Mouse (Mus musculus): ENCODE results near the gene Camta1.

Camta1 gene

GRCm38 (mm10) chr4:151128641-151129541 lies 732.8 kb downstream of the Camta1 start:
- H3K27me3 ChIP-seq (ENCODE audit: control insufficient read depth, insufficient read depth, low read length, poor library complexity, severe bottlenecking) = no peaks in the 10 kb centered on the region; the same call in 1 of the 2 replicates
- H3K36me3 ChIP-seq (ENCODE audit: control insufficient read depth, insufficient read depth, low read length, poor library complexity, severe bottlenecking) = no peaks in the 10 kb centered on the region
- no peak for DNase-seq (ENCODE audit: low read depth, low spot score)

- Histone ChIP-seq H3K27me3 (ENCODE audit: control insufficient read depth, insufficient read depth, low read length, poor library complexity, severe bottlenecking) (no peaks in the 10 kb centered on the region; the same call in 1 of the 2 replicates), H3K36me3 (ENCODE audit: control insufficient read depth, insufficient read depth, low read length, poor library complexity, severe bottlenecking) (no peaks in the 10 kb centered on the region)
- DNase-seq (ENCODE audit: low read depth, low spot score) = no peak
Observed at GRCm38 (mm10) chr4:151127636-151128548, 733.8 kb downstream of the Camta1 start.

GRCm38 (mm10) chr4:151118883-151119282 lies 742.8 kb downstream of the Camta1 start:
- DNase-seq (ENCODE audit: low read depth, low spot score) = no peak
- Histone ChIP-seq H3K36me3 (ENCODE audit: control insufficient read depth, insufficient read depth, low read length, poor library complexity, severe bottlenecking) (no peaks in the 10 kb centered on the region), H3K27me3 (ENCODE audit: control insufficient read depth, insufficient read depth, low read length, poor library complexity, severe bottlenecking) (no peaks in the 10 kb centered on the region)

GRCm38 (mm10) chr4:151114574-151114973 lies 747.1 kb downstream of the Camta1 start:
- no peaks in the 10 kb centered on the region for H3K27me3 ChIP-seq (ENCODE audit: control insufficient read depth, insufficient read depth, low read length, poor library complexity, severe bottlenecking)
- no peaks in the 10 kb centered on the region for H3K36me3 ChIP-seq (ENCODE audit: control insufficient read depth, insufficient read depth, low read length, poor library complexity, severe bottlenecking)
- DNase-seq (ENCODE audit: low read depth, low spot score) = no peak

GRCm38 (mm10) chr4:151111226-151111625 lies 750.5 kb downstream of the Camta1 start:
- no peak for DNase-seq (ENCODE audit: low read depth, low spot score)
- Histone ChIP-seq H3K36me3 (ENCODE audit: control insufficient read depth, insufficient read depth, low read length, poor library complexity, severe bottlenecking) (no peaks in the 10 kb centered on the region), H3K27me3 (ENCODE audit: control insufficient read depth, insufficient read depth, low read length, poor library complexity, severe bottlenecking) (no peaks in the 10 kb centered on the region)

GRCm38 (mm10) chr4:151108834-151109241 lies 752.8 kb downstream of the Camta1 start:
- H3K36me3 ChIP-seq (ENCODE audit: control insufficient read depth, insufficient read depth, low read length, poor library complexity, severe bottlenecking) = no peaks in the 10 kb centered on the region
- DNase-seq (ENCODE audit: low read depth, low spot score) = no peak
- no peaks in the 10 kb centered on the region for H3K27me3 ChIP-seq (ENCODE audit: control insufficient read depth, insufficient read depth, low read length, poor library complexity, severe bottlenecking)

- Histone ChIP-seq H3K36me3 (ENCODE audit: control insufficient read depth, insufficient read depth, low read length, poor library complexity, severe bottlenecking) (no peaks in the 10 kb centered on the region), H3K27me3 (ENCODE audit: control insufficient read depth, insufficient read depth, low read length, poor library complexity, severe bottlenecking) (no peaks in the 10 kb centered on the region)
- peak; percentile 80 for DNase-seq (ENCODE audit: low read depth, low spot score)
Observed at GRCm38 (mm10) chr4:151108028-151108771, 753.5 kb downstream of the Camta1 start.

- H3K36me3 ChIP-seq (ENCODE audit: control insufficient read depth, insufficient read depth, low read length, poor library complexity, severe bottlenecking) = no peaks in the 10 kb centered on the region
- no peak for DNase-seq (ENCODE audit: low read depth, low spot score)
Observed at GRCm38 (mm10) chr4:151107131-151108001, 754.3 kb downstream of the Camta1 start.

GRCm38 (mm10) chr4:151106468-151106867 lies 755.2 kb downstream of the Camta1 start:
- DNase-seq (ENCODE audit: low read depth, low spot score) = no peak
- Histone ChIP-seq H3K36me3 (ENCODE audit: control insufficient read depth, insufficient read depth, low read length, poor library complexity, severe bottlenecking) (no peaks in the 10 kb centered on the region), H3K27me3 (ENCODE audit: control insufficient read depth, insufficient read depth, low read length, poor library complexity, severe bottlenecking) (no peaks in the 10 kb centered on the region; the same call in 1 of the 2 replicates)

More at GRCm38 (mm10) chr4:151107131-151108001, 754.3 kb downstream of the Camta1 start:
- no peaks in the 10 kb centered on the region for H3K27me3 ChIP-seq (ENCODE audit: control insufficient read depth, insufficient read depth, low read length, poor library complexity, severe bottlenecking)

- no peaks in the 10 kb centered on the region for H3K36me3 ChIP-seq (ENCODE audit: control insufficient read depth, insufficient read depth, low read length, poor library complexity, severe bottlenecking)
- no peaks in the 10 kb centered on the region; the same call in 1 of the 2 replicates for H3K27me3 ChIP-seq (ENCODE audit: control insufficient read depth, insufficient read depth, low read length, poor library complexity, severe bottlenecking)
- DNase-seq (ENCODE audit: low read depth, low spot score) = no peak
Observed at GRCm38 (mm10) chr4:151105886-151106285, 755.8 kb downstream of the Camta1 start.

GRCm38 (mm10) chr4:151104147-151104546 lies 757.5 kb downstream of the Camta1 start:
- no peaks in the 10 kb centered on the region for H3K36me3 ChIP-seq (ENCODE audit: control insufficient read depth, insufficient read depth, low read length, poor library complexity, severe bottlenecking)
- DNase-seq (ENCODE audit: low read depth, low spot score) = no peak
- no peaks in the 10 kb centered on the region; the same call in 1 of the 2 replicates for H3K27me3 ChIP-seq (ENCODE audit: control insufficient read depth, insufficient read depth, low read length, poor library complexity, severe bottlenecking)

GRCm38 (mm10) chr4:151103646-151104045 lies 758.0 kb downstream of the Camta1 start:
- DNase-seq (ENCODE audit: low read depth, low spot score) = no peak
- Histone ChIP-seq H3K27me3 (ENCODE audit: control insufficient read depth, insufficient read depth, low read length, poor library complexity, severe bottlenecking) (no peaks in the 10 kb centered on the region; the same call in 1 of the 2 replicates), H3K36me3 (ENCODE audit: control insufficient read depth, insufficient read depth, low read length, poor library complexity, severe bottlenecking) (no peaks in the 10 kb centered on the region)

- Histone ChIP-seq H3K36me3 (ENCODE audit: control insufficient read depth, insufficient read depth, low read length, poor library complexity, severe bottlenecking) (no peaks in the 10 kb centered on the region), H3K27me3 (ENCODE audit: control insufficient read depth, insufficient read depth, low read length, poor library complexity, severe bottlenecking) (no peaks in the 10 kb centered on the region; the same call in 1 of the 2 replicates)
- DNase-seq (ENCODE audit: low read depth, low spot score) = no peak
Observed at GRCm38 (mm10) chr4:151097104-151097438, 764.6 kb downstream of the Camta1 start.
